Mouse (Mus musculus) v-Abl transformed pro-B cells (cell line): Measurements from ENCODE around the gene Olfr464.

Experiments
- in situ Hi-C, 2 experiments: fragments of 400-800 bp; cut with MboI; formaldehyde crosslinking; loops; one replicate each; pipeline ENCODE4 v1.15.1; 2025; ENCODE audit not compliant: unreplicated experiment in 2 of 2

The Olfr464 gene

GRCm38 (mm10) chr11:87920966-87921365 is at the start of gene Olfr464:
TSS of gene Olfr464 (minus strand) at chr11:87920967.
- in situ Hi-C loops = no loop called here

- in situ Hi-C loops = loop anchor here (5.0 to 10.0 kb wide), 3 partner anchors 229 to 859 kb away; no protein-coding TSS in a partner anchor
Observed at GRCm38 (mm10) chr11:87968356-87969122, 47.8 kb upstream of the Olfr464 start.

- in situ Hi-C loops = loop anchor here (5.0 to 10.0 kb wide), 3 partner anchors 230 to 860 kb away; no protein-coding TSS in a partner anchor
Observed at GRCm38 (mm10) chr11:87967692-87968289, 47.0 kb upstream of the Olfr464 start.

- in situ Hi-C loops = loop anchor here (5.0 to 10.0 kb wide), 3 partner anchors 231 to 861 kb away; no protein-coding TSS in a partner anchor
Observed at GRCm38 (mm10) chr11:87966214-87966613, 45.4 kb upstream of the Olfr464 start.

GRCm38 (mm10) chr11:87965293-87965692 is 44.5 kb upstream of the Olfr464 start:
- in situ Hi-C loops = loop anchor here (5.0 to 10.0 kb wide), 3 partner anchors 232 to 862 kb away; no protein-coding TSS in a partner anchor

GRCm38 (mm10) chr11:87957066-87957465 is 36.3 kb upstream of the Olfr464 start:
- in situ Hi-C loops = no loop called here

GRCm38 (mm10) chr11:87955144-87955543 is 34.4 kb upstream of the Olfr464 start:
- in situ Hi-C loops = no loop called here

- in situ Hi-C loops = no loop called here
Observed at GRCm38 (mm10) chr11:87949990-87950389, 29.2 kb upstream of the Olfr464 start.

- in situ Hi-C loops = no loop called here
Observed at GRCm38 (mm10) chr11:87935467-87935866, 14.7 kb upstream of the Olfr464 start.

GRCm38 (mm10) chr11:87933731-87934130 is 13.0 kb upstream of the Olfr464 start:
- in situ Hi-C loops = no loop called here

- in situ Hi-C loops = no loop called here
Observed at GRCm38 (mm10) chr11:87930348-87930747, 9.6 kb upstream of the Olfr464 start.

GRCm38 (mm10) chr11:87920301-87920700 is 466 bp downstream of the Olfr464 start:
- in situ Hi-C loops = no loop called here

- in situ Hi-C loops = no loop called here
Observed at GRCm38 (mm10) chr11:87916005-87916404, 4.8 kb downstream of the Olfr464 start.

- in situ Hi-C loops = no loop called here
Observed at GRCm38 (mm10) chr11:87904331-87904730, 16.4 kb downstream of the Olfr464 start.

GRCm38 (mm10) chr11:87897287-87897686 is 23.5 kb downstream of the Olfr464 start, which contains the start of gene Olfr463:
TSS of gene Olfr463 (minus strand) at chr11:87897387.
- in situ Hi-C loops = no loop called here

GRCm38 (mm10) chr11:87892168-87892567 is 28.6 kb downstream of the Olfr464 start, which contains the start of gene Olfr462:
TSS of gene Olfr462 (minus strand) at chr11:87892268.
- in situ Hi-C loops = no loop called here

GRCm38 (mm10) chr11:87884856-87885255 is 35.9 kb downstream of the Olfr464 start:
- in situ Hi-C loops = loop anchor here (10.0 kb wide), 1 partner anchor 80 kb away; no protein-coding TSS in a partner anchor

GRCm38 (mm10) chr11:87883493-87883892 is 37.3 kb downstream of the Olfr464 start:
- in situ Hi-C loops = loop anchor here (10.0 kb wide), 1 partner anchor 79 kb away; no protein-coding TSS in a partner anchor

GRCm38 (mm10) chr11:87881714-87882113 is 39.1 kb downstream of the Olfr464 start:
- in situ Hi-C loops = loop anchor here (10.0 kb wide), 1 partner anchor 77 kb away; no protein-coding TSS in a partner anchor

- in situ Hi-C loops = loop anchor here (10.0 kb wide), 1 partner anchor 75 kb away; no protein-coding TSS in a partner anchor
Observed at GRCm38 (mm10) chr11:87879826-87880225, 40.9 kb downstream of the Olfr464 start.

GRCm38 (mm10) chr11:87875436-87875835 is 45.3 kb downstream of the Olfr464 start, which contains the start of gene Epx:
TSS of gene Epx (minus strand) at chr11:87875536.
- in situ Hi-C loops = no loop called here
